Mouse (Mus musculus) frontal cortex, adult (tissue): ENCODE results near the gene Tom1l1.

ENCODE experiments used
- ATAC-seq: cut with Nextera tagmentation; 2 replicates; pipeline ENCODE4 v1.9.2; 2017; ENCODE audit warnings: mild to moderate bottlenecking, moderate library complexity, mixed read lengths; ENCODE audit not compliant: low TSS enrichment

Tom1l1 gene

GRCm38 (mm10) chr11:90616431-90616830 is 71.7 kb downstream of the Tom1l1 start:
- peak; percentile 47; the same call in 1 of the 2 replicates for ATAC-seq

- ATAC-seq: no peak
Observed at GRCm38 (mm10) chr11:90614743-90615142, 73.4 kb downstream of the Tom1l1 start.

- ATAC-seq: no peak
Observed at GRCm38 (mm10) chr11:90612118-90612517, 76.0 kb downstream of the Tom1l1 start.

GRCm38 (mm10) chr11:90603066-90603465 is 85.1 kb downstream of the Tom1l1 start:
- ATAC-seq: no peak

GRCm38 (mm10) chr11:90595826-90596225 is 92.3 kb downstream of the Tom1l1 start:
- no peak for ATAC-seq
